Mouse (Mus musculus) embryo, embryonic 9.5 days (tissue): ENCODE measurements around the gene Lhx6.

Experiments
- DNase-seq: peaks from one replicate; pipeline ENCODE4 v3.0.0-alpha.2; 2017; ENCODE audit errors: extremely low spot score

The Lhx6 gene

GRCm38 (mm10) chr2:36035413-36036081 lies 69.7 kb downstream of the Lhx6 start:
- DNase-seq, result no peak

- no peak for DNase-seq
Observed at GRCm38 (mm10) chr2:36034898-36035297, 70.3 kb downstream of the Lhx6 start.

DNA sequence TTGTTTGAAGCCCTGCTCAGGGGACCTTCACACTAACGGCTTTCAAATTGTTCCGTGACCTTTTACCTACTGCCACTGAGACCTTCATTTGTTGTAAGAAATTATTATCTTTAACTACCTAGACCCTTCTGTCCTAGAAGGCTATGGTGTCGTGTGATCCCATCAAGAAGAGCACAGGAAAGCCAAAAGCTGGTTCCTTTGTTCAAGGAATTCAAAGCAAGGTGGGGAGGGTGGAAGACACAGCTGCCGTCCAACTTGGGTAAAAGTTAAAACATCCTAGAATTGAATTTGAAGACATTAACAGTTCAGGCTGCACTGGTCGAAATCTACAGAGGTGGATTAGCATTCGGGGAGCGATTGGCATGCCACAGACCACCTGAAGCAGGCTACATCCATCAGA lies 71.2 kb downstream of the Lhx6 start:
- DNase-seq, result no peak

DNA sequence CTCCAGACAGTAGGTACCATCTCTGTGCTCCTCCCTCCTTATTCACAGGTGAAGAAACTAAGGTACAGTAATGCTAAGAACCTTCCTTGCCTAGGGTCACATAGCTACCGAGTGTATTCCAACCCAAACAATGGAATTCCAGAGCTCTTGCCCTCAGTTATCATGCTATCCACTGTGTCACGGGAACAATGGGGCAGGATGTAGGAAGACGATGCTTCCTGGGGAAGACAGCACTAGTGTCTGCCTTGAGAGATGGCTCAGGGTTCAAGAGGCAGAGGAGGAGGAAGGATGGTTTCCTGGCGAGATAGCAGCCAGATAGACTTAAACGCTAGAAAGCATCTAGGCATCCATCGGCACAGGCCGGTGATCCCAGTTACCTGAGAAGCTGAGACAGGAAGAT lies 72.3 kb downstream of the Lhx6 start:
- DNase-seq, result no peak
